Mouse (Mus musculus): ENCODE results near the gene Tom1l2. TPM values are rescaled to one million over a fixed set of nuclear protein-coding genes. Genes with fewer than 3 reads are reported as not detected.

Gene Tom1l2
- polyA plus RNA-seq, 1 experiment from 2014 or later: 30.7 TPM

DNA sequence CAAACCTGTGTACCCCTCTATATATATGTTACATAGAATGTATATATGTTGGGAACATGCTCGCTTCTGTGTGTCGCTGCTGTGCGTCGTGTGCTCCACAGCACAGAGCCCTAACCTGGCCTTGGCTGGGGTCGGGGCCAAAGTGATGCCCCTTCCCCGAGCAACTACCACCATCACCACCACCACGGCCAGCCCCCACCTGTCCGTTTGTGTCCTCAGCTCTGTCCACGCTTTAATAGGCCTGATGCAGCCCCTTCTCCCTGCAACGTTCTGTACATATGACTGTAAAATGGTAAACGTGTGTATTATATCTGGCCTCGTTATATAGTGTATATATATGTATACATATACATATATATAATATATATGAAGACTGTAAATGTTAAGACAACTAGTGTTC is 154.1 kb downstream of the Tom1l2 start:
- peaks cover 100% of the 10 kb centered on the region for H3K36me3 ChIP-seq
- no peaks in the 10 kb centered on the region for H3K27me3 ChIP-seq (ENCODE audit: insufficient read depth, poor library complexity, severe bottlenecking)
- H3K27ac ChIP-seq: no peak overlapping the region

DNA sequence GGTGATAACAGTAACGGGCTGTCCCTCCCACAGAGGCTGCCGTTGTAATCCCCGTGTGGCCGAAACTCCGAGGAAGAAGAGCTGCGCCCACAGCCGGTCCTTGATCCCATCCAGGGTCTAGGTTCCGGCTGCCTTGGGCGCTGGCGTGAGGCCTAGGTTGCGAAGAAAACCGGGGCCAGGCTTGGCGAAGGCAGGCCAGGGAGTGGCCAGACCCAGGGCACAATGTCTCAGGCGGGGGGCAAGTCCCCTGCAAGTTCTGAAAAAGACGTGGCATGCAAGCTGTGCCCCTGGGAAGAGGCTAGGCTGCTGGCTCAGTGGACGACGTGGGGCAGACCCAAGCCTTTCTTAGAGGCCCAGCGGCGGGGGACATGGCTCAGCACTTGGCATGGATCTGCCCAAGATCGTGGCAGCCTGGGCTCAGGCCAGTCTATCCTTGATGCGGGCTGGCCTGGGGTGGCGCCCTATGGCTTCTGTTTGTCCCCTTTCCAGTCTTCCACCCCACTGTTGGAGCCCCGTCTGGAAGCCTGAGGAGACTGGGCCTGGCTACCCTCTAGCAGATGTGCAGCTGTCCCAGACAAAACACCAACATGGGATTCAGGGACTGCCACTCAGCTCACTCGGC is 154.6 kb downstream of the Tom1l2 start:
- Histone ChIP-seq H3K27ac (0 out of 2 replicates have a peak overlapping the region, but pooled peaks have one; percentile 19), H3K9me3 (peaks cover 12% of the 10 kb centered on the region), H3K27me3 (ENCODE audit: insufficient read depth, poor library complexity, severe bottlenecking) (no peaks in the 10 kb centered on the region), H3K4me3 (no peak overlapping the region), H3K4me1 (replicated peaks) (peaks cover 29% of the 10 kb centered on the region), H3K36me3 (peaks cover 100% of the 10 kb centered on the region)
- 82% methylated on average over 24 of the region's 24 CpGs for WGBS
- DNase-seq (ENCODE audit: low spot score): no peak

More for the DNA sequence above, 154.1 kb downstream of the Tom1l2 start:
- Histone ChIP-seq H3K4me1 (replicated peaks) (peaks cover 28% of the 10 kb centered on the region), H3K9me3 (peaks cover 12% of the 10 kb centered on the region), H3K4me3 (no peak overlapping the region)
- no peak for DNase-seq (ENCODE audit: low spot score)
- 92% methylated on average over 12 of the region's 12 CpGs for WGBS

DNA sequence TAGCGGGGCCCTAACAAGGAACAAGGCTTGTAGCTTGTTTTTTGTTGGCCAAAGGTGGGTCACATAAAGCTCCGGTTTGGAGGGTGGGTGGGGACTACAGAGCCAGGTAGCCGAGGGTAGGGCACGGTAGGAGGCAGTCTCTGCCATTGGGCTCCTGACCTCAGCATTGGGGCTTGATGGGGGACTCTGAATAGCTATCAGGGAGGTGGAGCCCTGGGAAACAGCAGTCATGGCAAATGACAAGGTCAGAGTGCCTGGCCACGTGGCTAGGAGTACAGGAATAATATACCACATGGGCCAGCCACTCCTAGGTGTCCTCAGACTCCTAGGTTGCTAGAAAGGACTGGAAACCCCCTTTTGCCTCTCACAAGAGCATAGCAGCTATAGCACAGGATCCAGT is 156.4 kb downstream of the Tom1l2 start:
- no peak overlapping the region for H3K27ac ChIP-seq
- WGBS: 82% methylated on average over 5 of the region's 5 CpGs
- H3K4me1 ChIP-seq (replicated peaks): peaks cover 37% of the 10 kb centered on the region
- peaks cover 100% of the 10 kb centered on the region for H3K36me3 ChIP-seq
- no peak for DNase-seq (ENCODE audit: low spot score)
- no peaks in the 10 kb centered on the region for H3K27me3 ChIP-seq (ENCODE audit: insufficient read depth, poor library complexity, severe bottlenecking)
- no peak overlapping the region for H3K4me3 ChIP-seq
- H3K9me3 ChIP-seq: peaks cover 12% of the 10 kb centered on the region

DNA sequence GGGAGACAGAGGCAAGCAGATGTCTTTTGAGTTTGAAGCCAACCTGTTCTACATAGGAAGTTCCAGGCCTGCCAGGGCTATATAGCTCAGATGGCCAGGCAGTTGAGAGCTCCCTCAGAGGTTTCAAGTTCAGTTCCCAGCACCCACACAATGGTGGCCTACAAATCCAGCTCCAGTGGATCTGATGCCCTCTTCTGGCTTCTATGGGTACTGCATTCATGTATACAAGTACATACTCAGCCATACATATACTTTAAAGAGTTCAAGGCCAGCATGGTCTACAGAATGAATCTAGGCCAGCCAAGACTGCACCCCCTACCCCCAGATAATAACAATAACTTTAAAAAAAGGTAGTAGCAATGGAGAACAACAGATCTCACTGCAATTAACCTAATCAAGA is 157.6 kb downstream of the Tom1l2 start:
- Histone ChIP-seq H3K9me3 (peaks cover 12% of the 10 kb centered on the region), H3K27ac (no peak overlapping the region), H3K36me3 (peaks cover 100% of the 10 kb centered on the region), H3K27me3 (ENCODE audit: insufficient read depth, poor library complexity, severe bottlenecking) (no peaks in the 10 kb centered on the region), H3K4me1 (replicated peaks) (peaks cover 42% of the 10 kb centered on the region), H3K4me3 (no peak overlapping the region)
- no peak for DNase-seq (ENCODE audit: low spot score)

DNA sequence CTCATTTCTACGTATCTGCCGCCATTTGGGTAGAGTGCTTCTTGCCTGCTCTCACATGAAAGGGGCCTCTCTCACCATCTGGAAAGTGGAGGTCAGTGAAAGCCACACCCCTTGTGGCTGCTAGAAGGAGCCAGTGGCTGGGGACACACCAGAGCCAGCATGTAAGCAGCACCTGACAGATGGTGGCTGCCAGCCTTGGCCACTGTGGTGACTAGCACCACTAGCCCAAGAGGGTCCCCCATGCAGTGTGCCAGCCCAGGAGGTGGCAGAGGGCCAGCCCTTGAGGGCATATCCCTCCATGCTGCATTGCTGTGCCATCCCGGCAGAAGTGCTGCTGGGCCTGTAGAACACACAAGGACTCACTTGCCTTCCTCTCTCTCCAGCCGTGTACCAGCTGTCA is 159.1 kb downstream of the Tom1l2 start:
- Histone ChIP-seq H3K27me3 (ENCODE audit: insufficient read depth, poor library complexity, severe bottlenecking) (no peaks in the 10 kb centered on the region), H3K9me3 (peaks cover 12% of the 10 kb centered on the region), H3K4me3 (no peak overlapping the region), H3K4me1 (replicated peaks) (peaks cover 50% of the 10 kb centered on the region), H3K27ac (peak overlapping the region; percentile 29; the same call in 1 of the 2 replicates), H3K36me3 (peaks cover 100% of the 10 kb centered on the region)
- 92% methylated on average over 4 of the region's 4 CpGs for WGBS
- no peak for DNase-seq (ENCODE audit: low spot score)

DNA sequence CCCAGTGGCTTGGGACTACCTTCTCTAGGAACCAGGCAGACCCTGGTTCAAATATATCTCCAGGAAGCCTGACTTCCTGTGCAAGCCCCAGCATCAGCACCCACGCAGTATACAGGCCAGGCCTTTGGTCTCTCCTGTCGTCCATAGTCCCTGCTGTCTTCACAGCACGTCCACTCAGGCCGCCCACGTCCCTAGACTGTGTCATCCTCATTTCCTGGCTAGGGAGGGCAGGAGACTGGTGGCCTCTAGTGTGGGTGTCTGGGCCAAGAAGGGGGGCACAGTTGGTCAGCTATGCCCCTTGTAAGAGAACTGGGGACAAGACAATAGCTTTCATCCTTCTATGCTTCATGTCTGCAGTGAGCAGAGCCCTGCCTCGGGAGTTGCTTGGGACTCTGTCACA is 160.2 kb downstream of the Tom1l2 start:
- peaks cover 50% of the 10 kb centered on the region for H3K4me1 ChIP-seq (replicated peaks)
- H3K27ac ChIP-seq: peak overlapping the region; percentile 56
- no peak overlapping the region for H3K4me3 ChIP-seq
- H3K27me3 ChIP-seq (ENCODE audit: insufficient read depth, poor library complexity, severe bottlenecking): no peaks in the 10 kb centered on the region
- no peak for DNase-seq (ENCODE audit: low spot score)
- H3K36me3 ChIP-seq: peaks cover 100% of the 10 kb centered on the region
- 81% methylated on average over 6 of the region's 6 CpGs for WGBS
- peaks cover 12% of the 10 kb centered on the region for H3K9me3 ChIP-seq

DNA sequence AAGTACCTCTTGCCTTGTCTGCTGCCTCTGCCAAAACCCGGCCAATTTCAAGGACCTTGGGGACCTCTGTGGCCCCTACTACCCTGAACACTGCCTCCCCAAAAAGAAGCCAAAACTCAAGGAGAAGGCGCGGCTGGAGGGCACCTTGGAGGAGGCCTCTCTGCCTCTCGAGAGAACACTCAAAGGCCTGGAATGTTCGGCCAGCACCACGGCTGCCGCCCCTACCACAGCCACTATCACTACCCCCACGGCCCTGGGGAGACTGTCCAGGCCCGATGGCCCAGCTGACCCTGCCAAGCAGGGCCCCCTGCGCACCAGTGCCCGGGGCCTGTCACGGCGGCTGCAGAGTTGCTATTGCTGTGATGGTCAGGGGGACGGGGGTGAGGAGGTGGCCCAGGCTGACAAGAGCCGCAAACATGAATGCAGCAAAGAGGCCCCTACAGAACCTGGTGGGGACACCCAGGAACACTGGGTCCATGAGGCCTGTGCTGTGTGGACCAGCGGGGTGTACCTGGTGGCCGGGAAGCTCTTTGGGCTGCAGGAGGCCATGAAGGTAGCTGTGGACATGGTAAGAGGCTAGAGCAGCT is 162.6 kb downstream of the Tom1l2 start:
- H3K4me3 ChIP-seq: no peak overlapping the region
- peaks cover 12% of the 10 kb centered on the region for H3K9me3 ChIP-seq
- H3K36me3 ChIP-seq: peaks cover 100% of the 10 kb centered on the region
- H3K27ac ChIP-seq: peak overlapping the region; percentile 75
- H3K4me1 ChIP-seq (replicated peaks): peaks cover 62% of the 10 kb centered on the region
- no peaks in the 10 kb centered on the region for H3K27me3 ChIP-seq (ENCODE audit: insufficient read depth, poor library complexity, severe bottlenecking)
- WGBS: 93% methylated on average over 17 of the region's 17 CpGs
- DNase-seq (ENCODE audit: low spot score): no peak

DNA sequence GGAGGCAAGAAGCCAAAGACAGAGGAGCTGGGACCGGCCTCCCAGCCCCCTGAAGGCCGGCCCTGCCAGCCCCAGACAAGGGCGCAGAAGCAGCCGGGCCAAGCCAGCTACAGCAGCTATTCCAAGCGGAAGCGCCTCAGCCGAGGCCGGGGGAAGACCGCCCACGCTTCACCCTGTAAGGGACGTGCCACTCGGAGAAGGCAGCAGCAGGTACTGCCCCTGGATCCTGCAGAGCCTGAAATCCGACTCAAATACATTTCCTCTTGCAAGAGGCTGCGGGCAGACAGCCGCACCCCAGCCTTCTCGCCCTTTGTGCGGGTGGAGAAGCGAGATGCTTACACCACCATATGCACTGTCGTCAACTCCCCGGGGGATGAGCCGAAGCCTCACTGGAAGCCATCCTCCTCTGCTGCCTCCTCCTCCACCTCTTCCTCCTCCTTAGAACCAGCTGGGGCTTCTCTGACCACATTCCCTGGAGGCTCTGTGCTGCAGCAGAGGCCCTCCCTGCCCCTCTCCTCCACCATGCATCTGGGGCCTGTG is 163.1 kb downstream of the Tom1l2 start:
- H3K36me3 ChIP-seq: peaks cover 100% of the 10 kb centered on the region
- no peak for DNase-seq (ENCODE audit: low spot score)
- H3K27ac ChIP-seq: peak overlapping the region; percentile 75
- peaks cover 6% of the 10 kb centered on the region for H3K9me3 ChIP-seq
- 84% methylated on average over 21 of the region's 21 CpGs for WGBS
- no peaks in the 10 kb centered on the region for H3K27me3 ChIP-seq (ENCODE audit: insufficient read depth, poor library complexity, severe bottlenecking)
- H3K4me3 ChIP-seq: no peak overlapping the region
- peaks cover 67% of the 10 kb centered on the region for H3K4me1 ChIP-seq (replicated peaks)

DNA sequence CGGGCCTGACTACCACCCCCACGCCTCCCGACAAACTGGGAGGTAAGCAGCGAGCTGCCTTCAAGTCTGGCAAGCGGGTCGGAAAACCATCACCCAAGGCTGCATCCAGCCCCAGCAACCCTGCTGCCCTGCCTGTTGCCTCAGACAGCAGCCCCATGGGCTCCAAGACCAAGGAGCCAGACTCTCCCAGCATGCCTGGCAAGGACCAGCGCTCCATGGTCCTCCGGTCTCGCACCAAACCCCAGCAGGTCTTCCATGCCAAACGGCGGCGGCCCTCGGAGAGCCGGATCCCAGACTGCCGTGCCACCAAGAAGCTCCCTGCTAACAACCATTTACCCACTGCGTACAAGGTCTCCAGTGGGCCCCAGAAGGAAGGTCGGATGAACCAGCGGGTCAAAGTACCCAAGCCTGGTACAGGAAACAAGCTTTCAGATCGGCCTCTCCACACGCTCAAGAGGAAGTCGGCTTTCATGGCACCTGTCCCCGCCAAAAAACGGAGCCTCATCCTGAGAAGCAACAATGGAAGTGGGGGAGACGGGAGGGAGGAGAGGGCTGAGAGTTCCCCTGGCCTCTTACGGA is 164.3 kb downstream of the Tom1l2 start:
- H3K27ac ChIP-seq: peak overlapping the region; percentile 18
- no peaks in the 10 kb centered on the region for H3K27me3 ChIP-seq (ENCODE audit: insufficient read depth, poor library complexity, severe bottlenecking)

DNA sequence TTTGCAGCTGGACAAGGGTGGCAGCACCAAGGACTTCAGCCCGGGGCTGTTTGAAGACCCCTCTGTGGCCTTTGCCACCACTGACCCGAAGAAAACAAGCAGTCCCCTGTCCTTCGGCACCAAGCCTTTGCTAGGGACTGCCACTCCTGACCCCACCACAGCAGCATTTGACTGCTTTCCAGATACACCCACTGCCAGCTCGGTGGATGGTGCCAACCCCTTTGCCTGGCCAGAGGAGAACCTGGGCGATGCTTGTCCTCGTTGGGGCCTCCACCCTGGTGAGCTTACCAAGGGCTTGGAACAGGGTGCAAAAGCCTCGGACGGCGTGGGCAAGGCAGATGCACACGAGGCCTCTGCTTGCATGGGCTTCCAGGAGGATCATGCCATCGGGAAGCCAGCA is 165.6 kb downstream of the Tom1l2 start:
- H3K4me1 ChIP-seq (replicated peaks): peaks cover 78% of the 10 kb centered on the region
- no peak overlapping the region for H3K4me3 ChIP-seq
- WGBS: 89% methylated on average over 11 of the region's 11 CpGs
- H3K27me3 ChIP-seq (ENCODE audit: insufficient read depth, poor library complexity, severe bottlenecking): no peaks in the 10 kb centered on the region
- no peak overlapping the region for H3K27ac ChIP-seq
- H3K36me3 ChIP-seq: peaks cover 77% of the 10 kb centered on the region
- no peaks in the 10 kb centered on the region for H3K9me3 ChIP-seq
- no peak for DNase-seq (ENCODE audit: low spot score)

More for the DNA sequence above, 164.3 kb downstream of the Tom1l2 start:
- WGBS: 93% methylated on average over 25 of the region's 25 CpGs
- no peaks in the 10 kb centered on the region for H3K9me3 ChIP-seq
- H3K36me3 ChIP-seq: peaks cover 90% of the 10 kb centered on the region
- no peak for DNase-seq (ENCODE audit: low spot score)
- peaks cover 76% of the 10 kb centered on the region for H3K4me1 ChIP-seq (replicated peaks)
- H3K4me3 ChIP-seq: no peak overlapping the region

DNA sequence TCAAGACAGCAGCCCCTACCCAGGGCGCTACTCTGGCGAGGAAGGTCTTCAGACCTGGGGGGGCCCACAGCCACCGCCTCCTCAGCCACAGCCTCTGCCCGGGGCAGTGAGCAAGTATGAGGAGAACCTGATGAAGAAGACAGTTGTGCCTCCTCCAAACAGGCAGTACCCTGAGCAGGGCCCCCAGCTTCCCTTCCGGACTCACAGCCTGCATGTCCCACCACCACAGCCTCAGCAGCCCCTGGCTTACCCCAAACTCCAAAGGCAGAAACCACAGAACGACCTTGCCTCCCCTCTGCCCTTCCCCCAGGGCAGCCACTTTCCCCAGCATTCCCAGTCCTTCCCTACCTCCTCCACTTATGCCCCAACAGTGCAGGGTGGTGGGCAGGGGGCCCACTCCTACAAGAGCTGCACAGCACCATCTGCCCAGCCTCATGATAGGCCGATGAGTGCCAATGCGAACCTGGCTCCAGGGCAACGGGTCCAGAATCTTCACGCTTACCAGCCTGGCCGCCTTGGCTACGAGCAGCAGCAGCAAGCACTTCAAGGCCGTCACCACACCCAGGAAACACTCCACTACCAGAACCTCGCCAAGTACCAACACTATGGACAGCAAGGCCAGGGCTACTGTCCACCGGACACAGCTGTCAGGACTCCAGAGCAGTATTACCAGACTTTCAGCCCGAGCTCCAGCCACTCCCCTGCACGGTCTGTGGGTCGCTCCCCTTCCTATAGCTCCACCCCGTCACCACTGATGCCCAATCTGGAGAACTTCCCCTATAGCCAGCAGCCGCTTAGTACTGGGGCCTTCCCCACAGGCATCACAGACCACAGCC is 167.1 kb downstream of the Tom1l2 start:
- no peak for DNase-seq (ENCODE audit: low spot score)
- peak overlapping the region; percentile 36; the same call in 1 of the 2 replicates for H3K27ac ChIP-seq
- H3K36me3 ChIP-seq: peaks cover 62% of the 10 kb centered on the region
- H3K4me3 ChIP-seq: 0 out of 2 replicates have a peak overlapping the region, but pooled peaks have one; percentile 3
- H3K9me3 ChIP-seq: no peaks in the 10 kb centered on the region
- H3K27me3 ChIP-seq (ENCODE audit: insufficient read depth, poor library complexity, severe bottlenecking): no peaks in the 10 kb centered on the region
- H3K4me1 ChIP-seq (replicated peaks): peaks cover 80% of the 10 kb centered on the region
- WGBS: 82% methylated on average over 20 of the region's 20 CpGs

Measured in hindbrain, embryonic 10.5 days (tissue).